Mouse (Mus musculus) layer of hippocampus, postnatal 14 days (tissue): ENCODE data around the gene Cd99l2. TPM values are rescaled to one million over a fixed set of nuclear protein-coding genes. Genes with fewer than 3 reads are reported as not detected.

Experiments used
- DNase-seq, 2 experiments: peaks; one replicate each; pipeline ENCODE4 v3.0.0; 2021 to 2022; ENCODE audit warnings: low spot score in 2 of 2, mixed read lengths in 1 of 2
- microRNA-seq, 2 experiments: library from miRNA; unstranded; fragments of <30 nt; microRNA quantifications; one replicate each; pipeline ENCODE4 v1.2.0; 2021
- total RNA-seq, 2 experiments: library from RNA; stranded (reverse); gene quantifications; 2 replicates each; pipeline ENCODE4 v1.2.3; 2021

The Cd99l2 gene
- total RNA-seq, 2 experiments from 2014 or later: 55.2 to 56.2 TPM

- DNase-seq: no peak
These were observed 114.2 kb downstream of the Cd99l2 start for GRCm38 (mm10) chrX:71378435-71378834.

GRCm38 (mm10) chrX:71376781-71377180, 115.9 kb downstream of the Cd99l2 start:
- DNase-seq: no peak

Small RNA genes within 50 kb of the gene (microRNA-seq; reads per million reads assigned to microRNA genes)
- 0 reads per million in 2 experiments for gene Gm23945

Other genes starting within 250 kb of the Cd99l2 start
- gene Mtmr1, start 128.1 kb downstream of the Cd99l2 start, total RNA-seq: 10 to 100 TPM; 48.2 to 50.2 TPM
- 10 to 100 TPM; 31.8 to 42.9 TPM for gene Hmgb3, start 63.1 kb upstream of the Cd99l2 start, total RNA-seq
- gene Gpr50, start 170.8 kb upstream of the Cd99l2 start, total RNA-seq: under 1 TPM in 1 of 2 experiments, not detected in 1; 0.32 TPM